Mouse (Mus musculus) forebrain, postnatal 0 days (tissue): ENCODE data around the gene Aggf1. TPM values are rescaled to one million over a fixed set of nuclear protein-coding genes. Genes with fewer than 3 reads are reported as not detected.

Experiments used
- ATAC-seq: fragments of 200-750 bp; cut with Nextera tagmentation; 2 replicates; pipeline ENCODE4 v1.8.0; 2017; ENCODE audit warnings: mild to moderate bottlenecking, moderate library complexity
- DNase-seq: peaks from one replicate; pipeline ENCODE4 v3.0.0-alpha.2; 2015
- H3K27ac ChIP-seq: fragments of 300-500 bp; sonication (generic); 2 replicates; pipeline ENCODE4 v1.5.1; 2014; ENCODE audit warnings: low read depth, mild to moderate bottlenecking, antibody characterized with exemption, low read length, moderate library complexity, mixed read lengths
- H3K27me3 ChIP-seq: fragments of 300-500 bp; sonication (generic); 2 replicates; pipeline ENCODE4 v1.6.1; 2014; ENCODE audit warnings: mild to moderate bottlenecking, low read length, mixed read lengths; ENCODE audit not compliant: insufficient read depth
- H3K36me3 ChIP-seq: fragments of 300-500 bp; sonication (generic); 2 replicates; pipeline ENCODE4 v1.6.1; 2014; ENCODE audit warnings: mild to moderate bottlenecking, moderate library complexity; ENCODE audit not compliant: insufficient read depth
- H3K4me1 ChIP-seq: fragments of 300-500 bp; sonication (generic); 2 replicates; pipeline ENCODE4 v1.6.1; 2014; ENCODE audit warnings: antibody characterized with exemption; ENCODE audit not compliant: insufficient read depth
- H3K4me2 ChIP-seq: fragments of 300-500 bp; sonication (generic); 2 replicates; pipeline ENCODE4 v1.6.1; 2014; ENCODE audit warnings: low read depth, mild to moderate bottlenecking, moderate library complexity
- H3K4me3 ChIP-seq: fragments of 300-500 bp; sonication (generic); 2 replicates; pipeline ENCODE4 v1.5.1; 2014; ENCODE audit warnings: low read depth, low read length, mixed read lengths
- H3K9ac ChIP-seq: fragments of 300-500 bp; sonication (generic); 2 replicates; pipeline ENCODE4 v1.6.1; 2014; ENCODE audit warnings: mild to moderate bottlenecking
- H3K9me3 ChIP-seq: fragments of 300-500 bp; sonication (generic); 2 replicates; pipeline ENCODE4 v1.6.1; 2016; ENCODE audit warnings: low read length
- CTCF ChIP-seq: sonication (generic); IDR thresholded peaks from 2 replicates; pipeline ENCODE4 v1.5.1; 2016; ENCODE audit warnings: antibody characterized with exemption, control low read depth, low read depth
- WGBS: fragments of 180-500 bp; shearing (Covaris S2); extraction: QIAGEN DNeasy Blood & Tissue Kit; methylation state at CpG from one replicate; pipeline ENCODE4 v1.1.7; 2014; 5-methylcytosine and 5-hydroxymethylcytosine counted together
- polyA plus RNA-seq: library from polyadenylated mRNA; unstranded; fragments of >200 nt; fragmentation: Nextera tagmentation; extraction: Ambion mirVana; gene quantifications from 2 replicates; pipeline ENCODE4 v1.2.1, GENCODE M21; 2015
- total RNA-seq: library from RNA; depleted of rRNA; stranded (reverse); fragments of >200 nt; gene quantifications from 2 replicates; pipeline ENCODE4 v1.2.3, GENCODE M21; 2014

Aggf1 gene
- total and polyA plus RNA-seq, 2 experiments from 2014 or later, result 32.8 to 36.5 TPM

DNA sequence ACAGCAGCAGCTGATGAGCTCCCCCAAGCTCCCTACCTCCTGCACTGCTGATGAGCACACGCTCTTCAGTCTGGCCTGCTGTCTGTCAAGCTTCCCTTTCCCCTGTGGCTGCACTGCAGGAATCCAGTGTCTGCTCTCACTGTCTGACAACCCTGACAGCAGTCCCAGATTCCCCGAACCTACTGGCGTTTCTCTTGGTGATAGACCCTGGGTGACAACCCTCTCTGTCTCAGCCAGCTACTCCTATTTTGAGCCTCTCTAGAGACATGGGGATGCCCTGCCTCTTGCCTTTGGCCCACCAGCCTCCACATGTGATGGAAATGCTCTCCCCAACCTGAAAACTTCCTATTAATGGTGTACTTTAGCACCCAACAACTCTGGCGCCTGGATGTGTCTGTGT is 11.7 kb downstream of the Aggf1 start:
- no peak for TF ChIP-seq CTCF

GRCm38 (mm10) chr13:95358223-95358622 is 16.9 kb downstream of the Aggf1 start:
- Histone ChIP-seq H3K9ac (no peak overlapping the region), H3K4me1 (no peaks in the 10 kb centered on the region), H3K27me3 (no peaks in the 10 kb centered on the region), H3K9me3 (no peaks in the 10 kb centered on the region), H3K4me3 (no peak overlapping the region), H3K4me2 (no peak overlapping the region), H3K27ac (no peak overlapping the region), H3K36me3 (peaks cover 81% of the 10 kb centered on the region)
- TF ChIP-seq CTCF, result no peak
- DNase-seq (no peak), ATAC-seq (no peak)
- 90% methylated on average over 2 of the region's 2 CpGs for WGBS

More for the DNA sequence above, 11.7 kb downstream of the Aggf1 start:
- H3K4me2 ChIP-seq, result no peak overlapping the region
- DNase-seq (no peak), ATAC-seq (no peak)
- H3K27me3 ChIP-seq, result no peaks in the 10 kb centered on the region
- H3K9ac ChIP-seq, result no peak overlapping the region
- H3K36me3 ChIP-seq, result peaks cover 73% of the 10 kb centered on the region
- H3K9me3 ChIP-seq, result no peaks in the 10 kb centered on the region
- no peaks in the 10 kb centered on the region for H3K4me1 ChIP-seq
- no peak overlapping the region for H3K4me3 ChIP-seq
- WGBS, result 89% methylated on average over 4 of the region's 4 CpGs
- H3K27ac ChIP-seq, result no peak overlapping the region

DNA sequence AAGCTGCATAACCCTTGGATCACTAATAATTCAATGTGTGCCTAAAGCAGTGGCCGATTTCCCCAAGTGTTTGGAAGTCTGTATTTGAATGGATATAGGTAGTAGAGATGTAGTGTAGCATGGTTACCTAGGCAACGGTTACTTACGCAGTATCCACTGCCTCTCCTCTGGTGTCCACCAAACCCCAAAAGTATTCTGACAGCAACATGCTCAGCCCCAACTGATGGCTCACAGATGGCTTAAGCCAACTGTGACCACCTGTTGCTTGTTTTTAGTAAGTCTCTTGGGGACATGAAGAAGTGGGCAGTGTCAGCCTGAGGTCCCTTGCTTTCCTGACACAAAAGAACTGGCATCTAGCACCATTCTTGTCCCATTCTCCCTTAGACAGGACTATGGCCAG is 26.7 kb downstream of the Aggf1 start:
- Histone ChIP-seq H3K9me3 (no peaks in the 10 kb centered on the region), H3K27ac (no peak overlapping the region), H3K4me3 (no peak overlapping the region), H3K36me3 (peaks cover 29% of the 10 kb centered on the region), H3K4me2 (no peak overlapping the region), H3K27me3 (no peaks in the 10 kb centered on the region), H3K9ac (no peak overlapping the region), H3K4me1 (no peaks in the 10 kb centered on the region)
- WGBS, result 81% methylated on average over 3 of the region's 3 CpGs
- no peak for TF ChIP-seq CTCF
- ATAC-seq, result no peak
- DNase-seq, result no peak

GRCm38 (mm10) chr13:95347018-95347696 is 28.0 kb downstream of the Aggf1 start:
- Histone ChIP-seq H3K27me3 (no peaks in the 10 kb centered on the region), H3K4me2 (no peak overlapping the region), H3K27ac (no peak overlapping the region), H3K36me3 (peaks cover 19% of the 10 kb centered on the region), H3K9ac (no peak overlapping the region), H3K9me3 (no peaks in the 10 kb centered on the region), H3K4me3 (no peak overlapping the region), H3K4me1 (no peaks in the 10 kb centered on the region)
- peak; percentile 85 for ATAC-seq
- peak; percentile 88 for DNase-seq
- WGBS, result 27% methylated on average over 8 of the region's 8 CpGs
- TF ChIP-seq CTCF, result peak; percentile 94

DNA sequence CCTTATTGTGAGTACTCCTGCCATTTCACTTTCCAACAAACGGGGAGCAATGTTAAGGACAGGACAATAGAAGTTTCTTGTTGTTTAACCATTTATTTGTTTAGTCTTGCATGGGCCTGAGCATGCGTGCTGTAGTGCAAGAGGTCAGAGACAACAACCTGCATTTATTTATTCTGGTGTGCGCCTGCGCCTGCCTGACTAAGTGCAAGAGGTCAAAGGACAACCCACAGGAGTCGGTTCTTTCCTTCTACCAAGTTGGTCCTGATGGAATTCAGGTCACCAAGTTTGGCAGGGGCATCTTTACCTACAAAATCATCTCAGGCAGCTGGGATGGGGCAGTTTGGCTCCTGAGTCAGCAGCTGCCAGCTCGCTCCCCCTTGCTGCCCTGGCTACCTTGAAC is 29.3 kb downstream of the Aggf1 start:
- DNase-seq, result no peak

DNA sequence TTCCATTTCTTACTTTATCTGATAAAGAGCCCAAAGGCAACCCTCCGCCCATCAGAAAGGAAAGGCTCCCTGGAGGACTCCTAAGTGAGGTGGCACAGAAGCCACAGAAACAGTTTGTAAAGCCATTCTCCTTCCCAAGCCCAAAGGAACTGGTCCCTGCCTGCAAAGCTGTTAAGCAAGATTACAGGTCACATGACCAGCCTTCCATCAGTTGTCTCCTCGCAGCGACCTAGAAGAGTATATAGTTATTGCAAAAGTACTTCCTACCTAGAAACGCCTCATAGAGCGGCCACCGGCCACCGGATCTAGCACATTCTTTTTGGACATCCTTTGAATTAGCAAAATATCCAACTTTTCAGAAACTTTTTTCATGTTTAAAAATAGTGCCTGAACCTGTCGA is 31.7 kb downstream of the Aggf1 start:
- TF ChIP-seq CTCF, result no peak
- no peak overlapping the region for H3K9ac ChIP-seq
- WGBS, result 88% methylated on average over 8 of the region's 8 CpGs

More for the DNA sequence above, 29.3 kb downstream of the Aggf1 start:
- Histone ChIP-seq H3K4me3 (no peak overlapping the region), H3K4me2 (no peak overlapping the region), H3K27ac (no peak overlapping the region), H3K36me3 (peaks cover 7% of the 10 kb centered on the region; the same call in 1 of the 2 replicates), H3K9me3 (no peaks in the 10 kb centered on the region), H3K4me1 (no peaks in the 10 kb centered on the region), H3K27me3 (no peaks in the 10 kb centered on the region), H3K9ac (no peak overlapping the region)
- 70% methylated on average over 6 of the region's 6 CpGs for WGBS
- ATAC-seq, result no peak
- no peak for TF ChIP-seq CTCF

DNA sequence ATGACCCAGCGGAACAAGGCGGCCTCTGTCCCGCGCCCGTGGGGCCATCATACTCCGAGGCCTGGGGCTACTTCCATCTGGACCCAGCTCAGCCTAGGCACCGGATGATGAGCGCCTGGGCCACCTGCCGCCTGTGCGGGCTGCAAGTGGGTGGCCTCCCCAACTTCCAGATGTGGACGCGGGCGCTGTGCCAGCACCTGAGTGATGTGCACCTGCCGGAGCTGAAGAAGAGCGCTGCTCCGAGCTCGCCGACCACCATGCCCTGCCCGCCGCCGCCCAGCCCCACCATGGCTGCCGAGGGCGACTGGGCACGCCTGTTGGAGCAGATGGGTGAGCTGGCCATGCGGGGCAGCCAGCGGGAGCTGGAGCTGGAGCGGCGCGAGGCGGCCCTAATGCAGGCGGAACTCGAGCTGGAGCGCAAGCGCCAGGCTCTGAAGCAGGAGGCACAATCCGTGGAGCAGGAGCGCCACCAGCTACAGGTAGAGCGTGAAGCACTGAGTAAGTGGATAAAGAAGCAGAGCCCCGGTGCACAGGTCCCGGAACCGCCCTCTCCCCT is 39.0 kb downstream of the Aggf1 start:
- H3K4me2 ChIP-seq, result peak overlapping the region; percentile 3; the same call in 1 of the 2 replicates
- TF ChIP-seq CTCF, result no peak

More for the DNA sequence above, 31.7 kb downstream of the Aggf1 start:
- Histone ChIP-seq H3K9me3 (no peaks in the 10 kb centered on the region), H3K27ac (no peak overlapping the region), H3K27me3 (no peaks in the 10 kb centered on the region), H3K4me2 (no peak overlapping the region), H3K4me1 (no peaks in the 10 kb centered on the region), H3K36me3 (peaks cover 6% of the 10 kb centered on the region; the same call in 1 of the 2 replicates), H3K4me3 (no peak overlapping the region)
- DNase-seq (no peak), ATAC-seq (no peak)

More for the DNA sequence above, 39.0 kb downstream of the Aggf1 start:
- H3K9me3 ChIP-seq, result 0 out of 2 replicates have a peak, but pooled peaks cover 5% of the 10 kb centered on the region
- H3K36me3 ChIP-seq, result peaks cover 21% of the 10 kb centered on the region
- ATAC-seq (no peak; the same call in 1 of the 2 replicates), DNase-seq (no peak)
- no peak overlapping the region for H3K4me3 ChIP-seq
- no peak overlapping the region for H3K27ac ChIP-seq
- H3K27me3 ChIP-seq, result no peaks in the 10 kb centered on the region
- no peaks in the 10 kb centered on the region for H3K4me1 ChIP-seq
- 65% methylated on average over 40 of the region's 40 CpGs for WGBS
- no peak overlapping the region for H3K9ac ChIP-seq
